Mouse (Mus musculus) heart, postnatal 10 days (tissue): ENCODE measurements around the gene Scarb2. TPM values are rescaled to one million over a fixed set of nuclear protein-coding genes. Genes with fewer than 3 reads are reported as not detected.

Experiments used
- DNase-seq, 2 experiments: peaks; one replicate each; pipeline ENCODE4 v3.0.0; 2021
- intact Hi-C: fragments of 180-260 bp; cut with DNase I; formaldehyde crosslinking; loops from one replicate; pipeline ENCODE4 v1.15.1; 2025
- total RNA-seq, 2 experiments: library from RNA; stranded (reverse); gene quantifications; 2 replicates each; pipeline ENCODE4 v1.2.3; 2021

Gene Scarb2
- total RNA-seq, 2 experiments from 2014 or later, result 93.1 to 98.1 TPM

- no peak for DNase-seq
- intact Hi-C loops, result no loop called here
These were observed 59.9 kb downstream of the Scarb2 start for GRCm38 (mm10) chr5:92446736-92447135.

GRCm38 (mm10) chr5:92445016-92445415 lies 61.6 kb downstream of the Scarb2 start:
- intact Hi-C loops, result no loop called here
- no peak for DNase-seq

- DNase-seq, result peak; percentile 18 to 36
- intact Hi-C loops, result no loop called here
These were observed 63.7 kb downstream of the Scarb2 start for GRCm38 (mm10) chr5:92442914-92443313.

DNA sequence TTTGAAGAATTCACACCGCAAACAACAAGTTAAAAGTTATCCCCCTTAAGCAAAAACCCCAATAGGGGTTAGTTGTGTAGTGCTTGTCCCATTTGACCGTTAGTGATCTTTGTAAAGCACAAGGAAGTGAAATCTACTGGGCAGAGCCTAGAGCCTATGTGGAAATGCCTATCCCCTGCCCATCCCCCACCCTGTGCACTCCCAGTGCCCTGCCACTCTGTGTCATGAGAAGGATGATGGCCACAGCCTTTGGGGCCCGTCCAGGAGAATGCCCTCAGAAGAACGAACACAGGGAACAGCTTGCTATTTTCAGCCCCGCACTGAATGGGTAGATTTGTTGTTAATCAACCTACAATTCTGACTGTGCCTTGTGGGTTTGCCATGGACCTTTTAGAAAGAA lies 65.1 kb downstream of the Scarb2 start:
- intact Hi-C loops, result no loop called here
- peak; percentile 60 to 64 for DNase-seq

DNA sequence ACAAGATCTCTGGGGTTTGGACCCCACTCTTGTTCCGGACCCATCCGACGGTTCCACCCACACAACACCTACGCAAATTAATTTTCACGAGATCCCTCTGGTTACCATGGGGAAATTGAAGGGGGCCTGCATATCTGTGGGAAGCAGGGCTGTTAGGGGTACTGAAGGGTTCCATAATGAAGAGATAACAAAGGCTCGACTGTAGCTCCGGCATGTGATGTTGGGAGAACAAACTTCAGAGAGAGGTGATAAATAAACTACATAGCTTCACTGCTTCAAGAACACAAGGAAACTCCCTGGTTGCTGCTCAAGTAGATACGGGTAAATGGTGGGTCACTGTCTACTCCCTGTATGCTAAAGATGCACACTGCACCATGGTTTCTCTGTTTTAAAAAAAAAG lies 68.1 kb downstream of the Scarb2 start:
- intact Hi-C loops, result no loop called here
- no peak for DNase-seq

GRCm38 (mm10) chr5:92435025-92435584 lies 71.5 kb downstream of the Scarb2 start, which contains the start of gene Nup54:
Gene Nup54, minus strand, starts transcription at chr5:92435219.
- intact Hi-C loops, result no loop called here
- peak; percentile 98 to 99 for DNase-seq

GRCm38 (mm10) chr5:92434571-92434985 lies 72.1 kb downstream of the Scarb2 start:
- intact Hi-C loops, result no loop called here
- DNase-seq, result no peak

- DNase-seq, result no peak
- intact Hi-C loops, result no loop called here
These were observed 72.6 kb downstream of the Scarb2 start for GRCm38 (mm10) chr5:92434070-92434469.

GRCm38 (mm10) chr5:92431611-92432010 lies 75.0 kb downstream of the Scarb2 start:
- no peak for DNase-seq
- intact Hi-C loops, result no loop called here

DNA sequence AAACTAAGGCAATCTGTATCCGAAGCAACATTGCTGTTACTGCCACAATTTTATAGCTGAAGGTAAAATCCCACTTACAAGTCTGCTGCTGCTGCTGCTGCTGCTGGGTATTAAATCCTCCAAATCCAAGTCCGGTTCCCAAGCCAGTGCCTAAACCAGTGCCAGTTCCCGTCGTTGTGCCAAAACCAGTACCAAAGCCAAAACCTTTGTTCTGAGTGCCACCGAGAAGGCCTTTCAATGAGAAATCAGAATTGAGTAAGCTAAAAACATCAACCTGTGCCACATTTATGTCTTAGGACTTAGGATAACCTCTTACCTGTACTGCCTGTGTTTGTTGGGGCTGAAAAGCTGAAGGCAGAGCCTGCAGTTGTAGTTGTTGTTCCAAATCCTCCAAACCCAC lies 75.9 kb downstream of the Scarb2 start:
- intact Hi-C loops, result no loop called here

DNA sequence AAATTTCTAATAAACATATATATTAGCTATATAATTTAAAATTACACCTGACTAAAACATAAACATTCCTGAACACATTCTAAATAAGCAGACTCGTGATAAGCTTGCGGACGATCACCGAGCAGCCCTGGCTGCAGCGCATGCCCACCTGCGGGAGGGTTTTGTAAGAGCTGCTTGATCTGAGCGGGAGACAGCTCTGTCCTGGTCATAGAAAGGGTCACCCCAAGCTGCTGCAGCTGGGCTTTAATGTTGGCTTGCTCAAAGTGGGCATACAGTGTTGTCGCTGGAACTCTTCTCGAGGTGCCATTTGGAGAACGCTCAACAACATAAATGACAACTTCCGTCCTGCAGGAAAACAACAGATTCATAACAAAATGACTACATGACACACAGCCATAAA lies 82.5 kb downstream of the Scarb2 start:
- DNase-seq, result no peak
- intact Hi-C loops, result no loop called here

More for the DNA sequence above, 75.9 kb downstream of the Scarb2 start:
- no peak for DNase-seq

- DNase-seq, result no peak
- intact Hi-C loops, result no loop called here
These were observed 92.7 kb downstream of the Scarb2 start for GRCm38 (mm10) chr5:92413982-92414375.

DNA sequence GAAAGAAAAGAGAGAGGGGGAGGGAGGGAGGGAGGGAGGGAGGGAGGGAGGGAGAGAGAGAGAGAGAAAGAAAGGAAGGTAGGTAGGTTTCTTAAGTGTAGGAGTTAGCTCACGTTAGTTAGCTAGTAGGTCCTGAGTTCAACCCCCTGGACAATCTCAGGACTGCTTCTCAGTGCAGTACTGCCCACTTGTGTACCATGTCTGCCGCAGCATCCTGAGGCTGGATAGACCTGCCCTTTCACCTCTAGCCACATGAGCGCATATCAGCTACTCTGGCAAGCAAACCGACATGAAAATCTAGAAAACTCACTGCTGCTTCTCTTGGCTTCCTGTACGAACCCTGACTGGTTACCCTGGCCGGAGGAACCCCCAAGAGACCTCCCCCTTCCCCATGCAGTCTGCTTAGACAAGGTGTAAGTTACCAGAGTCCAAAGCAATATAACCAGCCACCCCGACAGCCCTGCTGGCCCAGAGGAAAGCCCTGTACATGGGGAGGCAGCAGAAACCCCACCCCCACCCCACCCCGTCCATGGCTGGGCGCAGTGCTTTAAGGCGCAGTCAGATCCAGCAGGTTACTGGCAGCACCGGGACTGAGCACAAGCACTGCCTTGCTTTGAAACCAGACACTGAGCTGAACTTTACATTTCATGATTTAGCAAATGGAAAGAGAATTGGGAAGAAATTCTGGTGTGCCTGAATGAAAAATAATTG lies 93.2 kb downstream of the Scarb2 start:
- intact Hi-C loops, result no loop called here
- DNase-seq, result no peak

DNA sequence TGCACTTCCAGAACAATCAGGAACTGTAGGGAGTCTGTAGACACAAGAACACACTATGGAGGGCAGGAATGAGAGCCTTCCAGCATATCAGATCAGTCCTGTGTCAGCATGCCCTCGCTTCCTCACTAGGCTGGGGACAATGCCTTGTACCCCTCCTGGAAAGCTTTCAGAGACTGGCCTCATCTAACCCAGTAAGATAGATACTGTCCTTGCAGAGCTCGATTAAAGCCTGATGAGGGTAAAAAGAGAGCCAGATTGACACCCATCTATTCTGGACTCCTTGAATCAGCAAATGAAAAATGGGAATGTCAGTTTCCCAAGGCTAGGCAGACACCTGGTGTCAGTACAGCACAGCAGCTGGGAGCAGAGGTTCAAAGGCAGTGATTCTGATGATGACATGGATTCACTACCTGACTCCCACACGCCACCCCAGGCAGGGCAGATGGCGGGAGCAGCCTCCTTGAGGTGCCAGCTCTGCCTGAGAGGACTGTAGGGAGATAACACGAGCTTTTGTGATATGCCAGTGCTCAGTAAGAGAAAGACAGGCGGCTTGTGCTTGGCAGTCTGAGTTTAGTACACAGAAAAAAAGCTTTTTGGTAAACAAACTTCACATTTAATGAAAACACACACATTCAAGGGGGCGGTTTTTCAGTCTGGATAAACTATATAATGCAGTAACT lies 95.0 kb downstream of the Scarb2 start:
- intact Hi-C loops, result no loop called here
- no peak for DNase-seq

- DNase-seq, result no peak
- intact Hi-C loops, result no loop called here
These were observed 96.1 kb downstream of the Scarb2 start for GRCm38 (mm10) chr5:92410486-92410885.

- no peak for DNase-seq
- intact Hi-C loops, result no loop called here
These were observed 97.1 kb downstream of the Scarb2 start for GRCm38 (mm10) chr5:92409361-92410155.

- intact Hi-C loops, result no loop called here
- no peak for DNase-seq
These were observed 102.3 kb downstream of the Scarb2 start for GRCm38 (mm10) chr5:92404400-92404678.

- intact Hi-C loops, result no loop called here
- DNase-seq, result no peak
These were observed 102.9 kb downstream of the Scarb2 start for GRCm38 (mm10) chr5:92403562-92404399.

- intact Hi-C loops, result no loop called here
- no peak for DNase-seq
These were observed 103.8 kb downstream of the Scarb2 start for GRCm38 (mm10) chr5:92402816-92403215.

GRCm38 (mm10) chr5:92398153-92398552 lies 108.5 kb downstream of the Scarb2 start:
- intact Hi-C loops, result loop anchor here (2.0 to 10.0 kb wide), 2 partner anchors 15 to 263 kb away; partner anchors contain the start of gene Uso1
- peak; percentile 88 to 91 for DNase-seq
